Mouse (Mus musculus) c-Kit-negative CD71-positive TER-119-positive erythroid progenitor cells, embryonic 14.5 days (primary cell): ENCODE results near the gene Gm28308.

ENCODE experiments used
- DNase-seq: peaks from one replicate; pipeline ENCODE4 v3.0.0-alpha.2; 2013; ENCODE audit warnings: low read depth, low spot score

Gene Gm28308

DNA sequence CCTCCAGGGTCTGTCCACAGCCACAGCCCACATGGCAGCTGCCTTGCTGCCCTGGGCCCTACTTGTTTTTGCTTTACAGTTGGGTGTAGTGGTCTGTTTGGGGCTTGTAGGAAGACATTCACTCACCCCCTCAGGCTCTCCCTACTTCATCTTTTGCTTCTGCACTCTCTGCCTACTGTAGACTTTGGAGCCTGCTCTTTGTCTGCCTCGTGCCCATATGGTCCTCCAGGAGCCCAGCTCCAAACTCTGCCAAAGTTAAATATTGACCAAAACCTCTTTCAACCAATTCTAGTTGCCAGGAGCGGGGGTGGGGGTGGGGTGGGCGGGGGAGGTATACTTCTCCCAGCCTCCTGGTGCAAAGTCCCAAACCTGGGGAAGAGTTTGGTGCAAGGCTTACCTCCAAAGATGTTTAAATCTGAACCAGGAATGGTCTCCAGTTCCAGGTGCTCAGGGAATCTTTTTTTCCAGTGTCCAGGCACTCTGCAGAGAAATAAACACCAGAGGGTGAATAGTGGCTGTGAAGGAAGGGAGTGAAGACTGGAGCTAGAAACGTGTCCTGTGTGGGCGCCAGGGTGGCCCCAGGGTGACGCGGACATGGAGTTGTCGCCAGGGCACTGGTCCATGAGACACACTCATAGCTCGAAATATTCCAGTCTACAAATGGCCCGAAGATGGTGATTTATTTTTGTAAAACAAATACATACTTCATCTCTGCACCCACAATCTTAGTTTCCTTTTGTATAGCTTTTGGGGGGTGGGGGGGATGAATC, 29.6 kb downstream of the Gm28308 start:
- DNase-seq, result no peak

DNA sequence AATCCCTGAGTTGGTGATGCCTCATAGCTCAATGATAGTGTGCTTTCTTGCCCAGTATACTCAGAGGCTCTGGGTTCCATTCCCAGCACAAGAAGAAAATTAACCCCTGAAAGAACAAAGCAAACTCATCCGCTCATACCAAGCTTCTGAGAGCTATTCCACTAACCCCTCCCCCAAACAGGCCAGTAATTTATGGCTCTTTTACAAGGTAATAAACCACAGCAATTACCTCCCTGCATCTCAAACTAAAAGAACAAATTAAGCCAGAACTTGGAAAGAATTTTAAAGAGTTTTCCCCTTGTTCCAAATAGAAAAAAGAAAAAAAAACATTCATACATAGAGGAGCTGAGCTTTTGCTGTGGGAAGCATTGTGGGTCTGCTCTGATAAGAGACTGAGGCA, 30.3 kb downstream of the Gm28308 start:
- DNase-seq, result no peak

DNA sequence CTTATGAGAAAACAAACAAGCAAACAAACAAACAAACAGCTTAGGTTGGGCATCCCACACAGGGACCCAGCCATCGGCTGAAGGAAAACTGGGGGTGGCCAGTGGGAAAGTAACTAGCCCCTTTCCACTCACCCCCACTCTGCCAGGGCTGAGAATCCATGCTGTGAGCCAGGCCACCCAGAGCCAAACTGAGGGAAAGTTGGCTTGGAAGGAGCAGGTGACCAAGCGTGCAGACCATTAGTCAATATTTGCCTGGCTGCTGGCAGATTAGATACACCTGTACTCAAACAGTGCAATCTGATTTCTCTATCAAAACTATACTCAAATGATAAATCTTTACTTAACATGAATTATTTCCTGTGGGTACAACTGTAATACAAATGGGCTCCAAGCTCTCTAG, 31.1 kb downstream of the Gm28308 start:
- DNase-seq, result no peak

DNA sequence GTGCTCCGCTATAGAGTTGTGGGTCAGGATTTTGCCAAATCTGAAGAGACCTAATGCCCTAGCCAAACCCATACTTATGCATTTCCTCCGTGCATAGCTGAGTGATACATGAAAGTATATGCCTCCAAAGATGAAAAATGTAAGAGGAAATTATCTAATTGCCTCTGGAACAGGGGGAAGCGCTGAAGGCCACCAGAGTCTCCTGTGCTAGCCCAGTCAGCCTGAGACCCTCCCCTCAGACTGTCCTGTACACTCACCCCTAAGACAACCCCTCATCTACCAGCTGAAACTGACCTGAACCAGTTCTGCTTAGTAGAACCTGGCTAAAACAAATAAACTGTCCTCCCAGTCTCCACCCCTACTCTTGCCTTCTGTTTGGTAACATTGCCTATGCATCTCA, 32.4 kb downstream of the Gm28308 start:
- DNase-seq, result no peak

DNA sequence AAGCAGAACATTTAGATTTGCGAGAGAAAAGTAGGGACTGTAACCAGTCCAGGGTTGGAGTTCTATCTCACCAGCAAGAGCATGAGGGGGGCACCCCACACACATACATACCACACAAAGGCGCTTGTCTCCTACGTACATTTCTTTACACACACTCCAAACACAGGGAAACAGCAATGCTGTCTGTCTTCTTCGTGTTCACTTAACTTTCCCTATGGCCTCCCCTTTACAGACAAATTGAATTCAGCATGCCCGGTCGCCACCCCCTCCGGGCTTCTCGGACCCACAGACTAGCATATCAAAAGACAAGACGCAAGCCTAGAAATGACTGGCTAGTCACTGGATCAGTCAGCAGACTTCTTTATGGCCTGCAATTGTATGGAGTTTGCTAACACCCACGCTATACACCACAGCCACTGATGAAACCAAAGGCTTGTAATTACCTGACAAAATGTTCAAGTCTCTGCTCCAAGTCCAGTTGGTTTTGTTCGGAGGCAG, 32.9 kb downstream of the Gm28308 start:
- DNase-seq, result no peak

DNA sequence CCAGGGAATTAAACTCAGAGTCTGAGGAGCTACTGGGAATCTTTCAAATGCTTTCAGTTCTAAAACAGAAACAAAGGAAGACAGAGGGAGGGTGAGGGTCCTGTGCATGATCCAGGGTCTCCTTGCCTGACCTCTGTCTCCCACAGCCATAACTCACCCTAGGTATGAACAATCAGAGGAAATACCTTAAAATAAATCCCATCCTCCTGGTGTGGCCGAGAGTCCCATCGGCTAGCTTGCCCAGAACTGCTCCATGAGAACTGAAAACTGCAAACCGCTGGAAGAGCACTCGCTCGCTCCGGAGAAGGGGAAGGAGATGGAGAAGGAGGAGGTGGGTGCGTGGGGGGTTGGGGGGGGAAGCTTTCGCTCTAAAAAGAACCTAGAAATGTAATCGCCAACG, 33.4 kb downstream of the Gm28308 start:
- no peak for DNase-seq

DNA sequence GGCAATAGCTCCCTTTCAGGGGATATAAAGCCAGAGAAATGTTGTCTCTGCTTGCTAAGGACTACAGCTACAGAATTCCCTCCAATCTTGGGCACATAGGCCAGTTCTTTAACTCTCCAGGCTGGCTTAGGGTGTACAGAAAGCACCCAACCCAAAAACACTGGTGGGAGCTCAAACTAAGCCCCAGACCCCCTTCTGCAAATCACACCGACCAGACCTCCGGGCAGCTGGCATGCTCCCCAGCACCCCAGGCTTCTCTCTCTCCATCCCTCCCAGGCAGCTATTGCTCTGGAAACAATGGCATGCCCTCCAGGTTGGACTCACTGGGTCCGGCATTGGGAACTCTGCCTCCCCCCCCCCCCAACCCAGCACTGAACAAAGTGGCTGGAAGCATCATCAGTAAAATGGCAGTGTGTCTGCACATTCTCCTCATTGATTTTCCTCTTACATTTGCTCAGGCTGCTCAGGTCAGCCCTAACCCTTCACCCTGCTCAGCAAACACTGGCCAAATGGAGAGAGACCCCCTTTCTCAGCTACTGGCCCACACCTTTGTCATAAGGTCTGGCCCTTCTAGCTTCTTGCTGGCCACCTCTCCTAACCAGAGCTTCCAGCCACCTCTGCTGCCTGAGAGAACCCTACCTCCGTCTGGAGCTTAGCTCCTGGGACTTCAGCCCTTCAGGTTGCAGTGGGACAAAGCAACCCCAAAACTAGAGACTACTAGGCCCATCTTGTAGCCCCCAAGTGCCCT, 34.0 kb downstream of the Gm28308 start:
- DNase-seq, result no peak

DNA sequence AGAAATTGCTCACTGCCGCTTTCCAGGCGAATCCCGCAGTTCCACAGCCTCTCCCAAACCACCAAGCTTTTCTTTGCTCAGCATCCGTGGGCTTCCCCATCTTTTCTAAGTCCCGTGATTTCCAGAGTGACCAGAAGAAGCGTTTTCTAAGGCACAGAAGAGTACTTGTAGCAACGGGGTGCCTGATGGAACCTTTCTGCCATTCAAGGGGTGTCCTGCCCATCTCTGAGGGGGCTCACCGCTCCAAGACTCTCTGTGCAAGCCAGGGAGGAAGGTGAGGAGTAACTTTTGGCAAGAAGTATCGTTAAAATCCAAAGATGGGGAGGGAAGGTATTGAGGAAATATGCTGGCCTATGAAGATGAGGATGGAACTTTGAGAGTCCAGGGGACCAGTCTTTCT, 35.3 kb downstream of the Gm28308 start:
- DNase-seq, result no peak

DNA sequence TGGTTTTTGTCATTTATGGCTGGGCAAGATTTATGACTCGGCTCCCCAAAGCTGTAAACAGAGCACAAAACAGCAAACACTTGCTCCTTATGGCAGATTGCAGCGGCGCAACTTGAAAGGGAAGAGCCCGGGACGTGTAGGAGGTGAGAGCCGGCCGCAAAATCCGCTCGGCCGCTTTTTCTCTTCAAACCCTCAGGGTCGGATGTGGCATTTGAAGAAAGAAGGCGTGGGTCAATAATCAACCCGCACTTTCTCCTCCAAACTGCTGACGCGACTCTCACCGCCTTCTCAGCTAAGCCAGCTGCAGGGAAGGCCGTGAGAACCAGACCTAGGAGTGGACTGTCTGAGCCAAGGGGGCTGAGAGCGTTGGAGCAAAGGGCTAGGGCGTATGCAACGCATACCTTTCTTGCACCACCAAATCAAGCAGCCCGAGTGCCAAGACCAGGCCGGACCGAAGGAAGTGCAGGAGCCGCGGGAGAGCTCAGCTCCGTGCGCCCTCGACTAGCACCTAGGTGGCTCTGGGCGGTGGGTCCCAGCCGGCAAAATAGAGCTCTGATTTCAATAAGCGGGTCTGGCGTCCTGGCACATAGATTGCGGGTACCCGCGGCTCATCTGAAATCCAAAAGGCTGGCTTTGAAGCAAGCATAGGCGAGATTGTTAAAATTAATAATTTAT, 35.9 kb downstream of the Gm28308 start, which contains the start of gene 5730596B20Rik:
Gene 5730596B20Rik, plus strand, starts transcription at position 438 of the 675 bp plus-strand sequence.
- DNase-seq, result no peak

DNA sequence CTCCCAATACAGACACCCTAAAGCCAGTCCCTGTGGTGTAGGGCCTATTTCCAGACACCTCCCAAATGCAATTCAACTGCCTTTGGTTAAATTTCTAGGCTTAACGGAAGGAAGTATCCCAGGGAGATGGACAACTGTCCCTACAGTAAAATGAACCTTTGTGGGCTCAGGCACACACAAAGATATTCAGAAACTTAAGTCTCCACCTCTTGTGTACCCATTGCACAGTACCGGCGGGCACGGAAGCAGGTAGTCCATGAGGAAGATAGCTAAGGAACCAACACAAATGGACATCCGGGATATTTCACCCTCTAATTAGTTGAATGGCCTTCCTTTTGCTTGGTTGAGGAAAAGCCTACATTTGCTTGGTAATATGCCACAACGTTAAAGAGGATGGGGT, 36.7 kb downstream of the Gm28308 start:
- no peak for DNase-seq

DNA sequence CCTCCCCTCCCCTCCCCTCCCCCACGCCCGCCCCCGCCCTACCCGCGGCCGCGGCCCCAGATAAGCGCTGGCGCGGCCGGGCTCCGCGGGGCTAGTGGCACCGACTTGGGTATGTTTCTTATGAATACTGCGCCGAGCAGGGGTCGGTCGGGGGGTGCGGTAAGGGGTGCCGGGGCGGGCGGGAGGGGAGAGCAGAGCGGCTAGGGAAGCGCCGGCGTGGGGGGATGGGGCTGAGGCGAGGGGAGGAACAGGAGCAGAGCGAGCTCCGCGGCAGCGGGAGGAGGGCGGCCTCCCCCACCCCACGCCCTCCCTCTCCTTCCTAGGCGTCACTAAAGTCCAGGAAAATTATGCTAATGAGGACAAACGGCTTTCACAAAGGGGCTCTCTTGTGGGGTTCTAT, 37.3 kb downstream of the Gm28308 start:
- DNase-seq, result no peak

DNA sequence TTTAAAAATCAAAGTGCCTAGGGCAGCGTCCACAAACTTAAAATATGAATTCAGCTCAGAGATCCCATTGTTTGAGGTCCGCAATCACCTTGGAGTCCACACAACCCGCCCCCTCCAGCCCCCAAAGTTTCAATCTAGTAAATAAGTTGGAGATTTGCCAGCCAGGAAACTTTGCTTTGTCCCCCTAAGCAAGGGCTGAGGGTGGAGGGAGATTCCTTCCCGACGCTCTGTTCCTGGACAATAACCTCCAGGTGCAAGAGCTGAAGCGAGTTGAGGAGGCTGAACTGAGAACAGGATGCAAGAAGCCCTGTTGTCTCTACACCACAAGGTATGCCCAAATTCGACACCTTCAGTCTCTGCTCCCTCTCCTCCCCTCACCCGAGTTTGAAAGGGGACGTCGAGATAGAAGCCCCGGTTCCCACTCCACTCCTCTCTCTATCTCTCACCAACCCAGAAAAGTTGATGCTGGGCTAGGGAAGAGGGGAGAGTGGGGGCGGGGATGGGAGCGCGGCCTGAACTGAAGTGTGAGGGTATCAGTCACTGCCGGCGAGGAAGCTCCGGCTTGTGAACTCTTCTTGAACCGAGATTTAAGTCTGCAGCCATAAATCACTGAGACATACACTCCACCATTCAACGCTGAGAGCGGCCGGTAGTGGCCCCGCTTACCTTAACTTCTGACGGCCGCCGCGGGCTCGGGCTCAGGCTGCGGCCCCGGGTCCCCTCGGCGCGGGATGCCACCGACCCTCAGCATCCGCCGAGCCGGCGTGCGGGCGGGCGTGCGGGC, 38.0 kb downstream of the Gm28308 start:
- no peak for DNase-seq

DNA sequence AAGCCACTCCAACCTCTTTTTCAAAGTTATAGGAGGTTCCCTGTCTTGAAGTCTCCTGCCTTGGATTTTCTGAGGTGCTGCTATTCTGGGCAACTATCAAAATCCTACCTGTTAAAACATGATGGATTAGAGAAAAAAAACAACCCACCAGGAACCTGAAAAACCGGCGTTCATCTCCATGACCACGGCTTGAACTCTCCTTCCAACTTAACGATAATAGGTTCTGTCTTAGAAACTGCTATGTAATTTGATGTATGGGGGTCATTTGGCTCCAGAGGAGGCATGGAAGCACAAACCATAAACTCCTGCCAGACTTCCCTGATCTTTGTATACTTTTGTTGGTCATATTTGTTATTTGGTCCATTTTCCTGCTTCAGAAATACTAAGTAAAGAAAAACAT, 39.5 kb downstream of the Gm28308 start:
- no peak for DNase-seq

DNA sequence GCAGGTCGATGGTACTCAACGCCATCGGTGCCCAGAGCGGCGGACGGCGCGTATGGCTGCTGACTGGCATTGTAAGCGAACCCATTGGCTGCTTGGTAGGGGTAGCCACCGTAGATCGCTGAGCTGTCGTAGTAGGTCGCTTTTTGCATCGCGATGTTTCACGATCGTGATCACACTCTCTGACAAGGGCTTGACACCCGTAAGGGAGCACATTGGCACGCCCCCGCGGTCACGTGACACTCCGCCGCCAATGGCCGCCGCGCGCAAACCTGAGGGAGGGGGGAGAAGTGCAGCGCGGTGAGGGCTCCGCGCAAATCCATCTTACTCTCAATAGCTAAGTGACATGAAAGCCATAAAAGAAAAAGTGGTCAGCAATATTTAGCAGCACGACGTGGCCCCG, 40.6 kb downstream of the Gm28308 start:
- DNase-seq, result no peak

DNA sequence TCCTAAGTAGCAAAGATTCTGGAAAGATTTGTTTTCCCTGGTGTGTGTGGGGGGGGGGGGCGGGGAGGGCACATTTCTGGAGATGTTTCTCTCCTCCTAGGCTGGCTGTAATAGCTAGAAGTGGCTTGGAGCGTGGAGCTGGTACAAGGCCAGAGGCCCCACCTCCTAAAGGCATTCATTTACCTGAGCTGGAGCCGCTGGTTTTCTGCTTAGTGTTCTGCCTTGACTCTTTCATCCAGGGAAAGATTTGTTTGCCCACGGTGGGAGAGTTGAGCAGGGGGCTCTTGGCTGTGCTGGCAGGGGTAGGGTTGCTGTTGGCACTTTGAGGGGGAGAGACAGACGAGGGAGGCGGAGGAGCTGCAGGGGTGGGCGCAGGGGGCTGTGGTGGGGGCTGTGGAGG, 41.2 kb downstream of the Gm28308 start:
- DNase-seq, result no peak

DNA sequence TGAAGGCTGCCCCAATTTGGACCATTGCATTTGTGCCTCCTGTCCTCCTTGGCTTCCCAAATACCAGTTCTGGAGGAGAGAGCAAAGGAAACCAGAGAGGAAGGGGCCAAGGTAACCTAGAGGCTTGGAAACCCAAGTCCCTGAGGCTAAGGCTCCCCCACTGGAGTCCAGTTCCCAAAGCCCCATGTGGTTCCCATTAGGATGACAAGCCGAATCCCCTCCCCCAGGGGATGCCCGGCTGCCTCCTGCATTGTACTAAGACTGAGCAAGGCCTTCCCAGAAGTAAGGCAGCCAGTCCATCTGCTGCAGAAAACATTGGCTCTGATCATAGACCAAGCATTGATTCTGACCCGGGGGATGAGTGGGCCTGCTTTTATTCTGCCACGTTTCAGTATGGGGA, 41.8 kb downstream of the Gm28308 start:
- no peak for DNase-seq

DNA sequence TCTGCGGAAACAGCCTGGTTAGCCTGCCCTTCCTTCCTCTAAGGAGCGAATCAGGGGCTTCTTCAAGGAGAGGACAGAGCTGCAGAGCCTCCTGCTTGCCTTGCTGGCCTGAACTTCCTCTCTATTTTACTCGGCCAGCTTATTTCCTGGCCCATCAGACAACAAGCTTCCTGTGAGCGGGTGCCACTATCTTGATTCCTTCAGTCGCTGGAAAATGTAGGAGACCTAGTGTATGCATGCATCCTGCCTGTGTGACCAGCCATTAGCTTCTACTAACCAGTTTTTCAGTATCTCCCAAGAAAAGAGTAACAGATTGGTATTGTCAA, 42.3 kb downstream of the Gm28308 start:
- no peak for DNase-seq

DNA sequence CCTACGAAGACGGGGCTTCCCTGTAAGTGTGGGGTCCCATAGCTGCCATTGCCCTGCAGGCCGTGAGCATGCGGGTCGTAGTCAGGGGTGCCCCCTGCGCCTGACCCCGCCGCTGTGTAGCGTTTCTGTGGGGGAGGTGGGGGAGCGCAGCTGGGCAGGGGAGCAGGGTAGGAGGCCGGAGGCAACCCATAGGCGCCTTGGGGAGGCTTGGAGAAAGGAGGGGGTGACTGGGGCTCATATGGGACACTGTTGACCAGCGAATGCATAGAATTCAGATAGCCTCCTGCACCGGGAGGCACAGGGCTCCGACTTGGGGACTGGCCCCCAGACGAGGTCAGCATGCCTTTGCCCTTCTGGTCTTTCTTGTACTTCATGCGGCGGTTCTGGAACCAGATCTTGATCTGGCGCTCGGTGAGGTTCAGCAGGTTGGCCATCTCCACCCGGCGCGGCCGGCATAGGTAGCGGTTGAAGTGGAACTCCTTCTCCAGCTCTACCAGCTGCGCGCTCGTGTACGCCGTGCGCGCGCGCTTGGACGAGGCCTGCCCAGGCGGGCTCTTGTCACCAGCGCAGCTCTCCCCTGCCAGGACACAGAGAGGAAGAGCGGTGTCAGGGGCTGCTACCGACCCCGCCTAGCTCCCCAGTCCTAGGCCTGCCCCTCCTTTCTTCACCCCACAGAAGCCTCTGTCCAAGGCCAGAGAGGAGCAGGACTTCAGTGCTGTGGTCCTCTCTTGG, 42.8 kb downstream of the Gm28308 start:
- no peak for DNase-seq

DNA sequence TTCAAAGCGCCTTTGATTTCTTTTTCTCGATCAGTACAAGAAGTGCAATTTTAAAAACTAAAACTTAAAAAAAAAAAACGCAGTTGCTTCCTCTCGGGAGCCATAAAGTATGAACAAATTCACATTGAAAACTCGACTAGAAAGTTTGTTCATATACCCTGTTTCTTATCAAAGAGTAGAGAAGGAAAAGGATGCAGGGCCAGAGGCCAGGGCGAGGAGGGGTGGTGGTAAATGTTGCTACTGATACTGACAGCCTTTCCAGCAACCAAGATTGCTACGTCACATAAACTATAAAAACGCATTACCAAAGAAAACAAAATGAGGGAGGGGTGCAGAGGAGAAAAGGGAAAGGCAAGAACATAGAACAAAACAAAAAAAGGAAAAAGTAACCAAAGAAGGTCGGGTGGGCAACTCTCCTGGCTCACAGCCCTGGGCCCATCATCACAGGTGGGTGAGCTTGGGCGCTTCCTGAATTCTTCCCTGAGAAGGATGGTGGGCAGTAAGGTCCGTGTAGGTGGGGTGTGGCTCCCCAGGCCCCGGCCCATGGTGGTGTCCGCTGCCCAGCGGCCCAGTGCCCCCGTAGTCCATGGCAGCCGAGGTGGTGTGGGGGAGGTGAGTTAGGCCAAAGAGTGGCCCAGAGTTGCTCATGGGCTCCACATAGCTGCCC, 43.5 kb downstream of the Gm28308 start:
- DNase-seq, result no peak

DNA sequence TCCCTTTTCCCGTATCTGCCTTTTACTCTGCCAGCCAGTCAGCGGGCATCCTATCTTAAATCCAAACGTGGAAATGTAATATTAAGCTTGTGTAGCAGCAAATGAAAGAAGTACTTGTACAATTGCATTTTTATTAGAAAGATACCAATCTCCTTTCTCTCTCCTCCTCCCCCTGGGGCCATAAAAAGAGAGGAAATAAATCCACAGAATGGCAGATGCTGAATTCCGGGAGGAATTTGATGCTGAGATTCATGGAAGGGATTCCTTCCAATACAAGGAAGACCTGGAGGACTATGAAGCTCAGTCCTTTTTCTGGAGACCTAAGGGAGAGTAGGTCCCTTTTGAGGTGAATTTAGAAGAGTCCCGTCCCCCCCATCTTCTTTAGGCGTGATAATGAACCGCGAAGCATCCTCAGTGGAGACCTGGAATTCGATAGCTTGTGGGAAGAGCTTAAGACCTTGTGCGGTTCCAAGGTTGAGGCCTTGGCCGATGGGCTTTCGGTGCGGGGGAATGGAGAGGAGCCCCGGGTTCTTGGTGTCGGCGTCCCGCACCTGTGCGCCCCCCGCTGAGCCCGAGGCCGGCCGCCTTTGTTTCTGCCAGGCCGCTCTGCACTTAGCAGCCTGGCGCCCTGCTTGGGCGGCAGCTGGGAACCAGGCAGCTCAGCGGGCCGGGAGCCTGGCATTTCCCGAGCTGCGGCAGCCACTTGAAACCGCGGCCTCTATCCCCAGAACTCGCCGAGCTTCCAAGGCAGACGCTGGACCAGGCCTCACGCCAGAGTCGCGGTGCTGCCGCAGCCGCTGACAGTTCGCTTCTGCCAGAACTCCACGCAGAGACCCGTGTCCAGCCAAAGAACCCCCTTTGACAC, 44.7 kb downstream of the Gm28308 start:
- no peak for DNase-seq
